Mouse (Mus musculus) forelimb bud, embryonic 11.5 days (tissue): ENCODE data around the gene Pabpc4.

Experiments used
- DNase-seq: peaks from one replicate; pipeline ENCODE4 v3.0.0-alpha.2; 2012; ENCODE audit warnings: low read depth, low spot score

The Pabpc4 gene

DNA sequence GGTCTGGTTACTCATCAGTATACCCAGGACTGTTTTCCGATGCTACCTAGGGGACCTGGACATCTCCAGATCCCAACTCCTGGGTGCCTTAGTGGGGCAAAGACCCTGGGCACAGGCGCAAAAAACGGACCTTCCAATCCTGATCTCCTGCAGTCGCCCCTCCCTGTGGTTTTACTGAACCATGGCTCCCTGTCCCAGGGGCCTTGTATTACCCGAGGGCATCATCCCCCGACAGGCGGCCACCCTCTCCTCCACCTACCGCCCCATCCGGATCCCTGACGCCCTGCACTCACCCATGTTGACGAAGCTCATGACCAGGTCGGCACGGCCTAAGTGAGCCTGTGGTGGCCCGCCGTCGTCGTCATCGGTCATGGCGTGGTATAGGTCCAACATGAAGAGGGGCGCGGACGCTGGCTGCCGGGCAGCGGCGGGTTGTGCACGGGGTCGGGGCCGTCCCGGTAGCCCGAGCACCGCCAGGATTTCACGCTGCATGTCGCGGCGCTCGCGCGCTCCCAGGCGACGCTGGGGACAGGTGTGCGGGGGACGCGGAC is 80.0 kb downstream of the Pabpc4 start:
- DNase-seq = no peak

DNA sequence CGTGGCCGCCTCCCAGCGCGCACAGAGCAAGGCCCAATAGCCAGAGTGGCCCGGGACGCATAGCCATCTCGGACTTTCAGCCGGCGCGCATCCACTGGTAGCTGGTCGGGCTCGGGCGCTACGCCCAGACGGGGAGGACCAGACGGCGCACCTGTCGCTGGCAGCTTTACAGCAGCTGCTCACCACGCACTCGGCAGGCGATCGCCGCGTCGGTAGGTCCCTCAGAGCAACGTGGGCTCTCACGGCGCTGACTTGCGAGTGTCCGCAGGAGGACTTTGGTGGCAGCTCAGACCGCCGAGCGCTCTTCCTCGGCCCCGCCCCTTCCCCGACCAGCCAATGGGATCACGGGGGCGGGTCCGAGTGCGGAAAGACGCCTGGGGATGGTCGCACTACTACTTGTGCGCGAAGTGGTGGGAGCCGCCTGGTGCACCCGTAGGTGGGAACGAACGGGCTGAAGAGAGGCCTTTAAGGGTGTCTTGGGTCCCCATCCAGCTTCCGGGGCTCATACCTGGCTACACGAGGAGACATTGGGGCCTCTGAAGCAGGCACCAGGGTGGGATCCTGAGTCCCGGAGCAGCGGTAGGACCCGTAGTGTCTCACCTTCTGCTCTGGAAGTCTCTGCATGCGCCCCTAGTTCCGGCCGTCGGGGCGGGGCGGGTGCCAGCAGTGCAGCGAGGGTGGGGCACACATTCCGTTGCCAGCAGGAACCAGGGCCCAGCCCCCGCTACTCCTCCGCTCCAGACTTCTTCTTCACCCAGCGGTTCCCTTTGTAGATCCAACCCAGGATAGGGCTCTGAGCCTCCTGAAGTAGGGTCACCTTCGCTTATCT is 80.7 kb downstream of the Pabpc4 start, which contains the start of gene Bmp8a:
Bmp8a (minus strand) TSS at position 611 of the 829 bp plus-strand sequence.
- peak; percentile 73 for DNase-seq

DNA sequence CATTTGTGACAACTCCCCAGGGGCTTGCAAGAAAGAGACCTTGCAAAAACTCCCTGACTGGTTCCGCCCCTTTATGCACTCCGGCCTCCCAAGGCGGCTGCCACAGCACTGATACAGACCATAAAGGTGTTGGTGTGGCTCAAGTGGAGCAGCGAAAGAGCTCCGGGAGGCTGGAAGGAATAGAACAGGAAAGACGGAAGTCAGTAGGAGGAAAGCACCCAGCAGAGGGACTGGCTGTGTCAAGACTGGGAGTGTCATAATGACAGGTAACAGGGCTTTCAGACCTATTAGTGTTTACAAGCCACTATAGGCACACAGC is 81.3 kb downstream of the Pabpc4 start:
- no peak for DNase-seq
